Mouse (Mus musculus) frontal cortex, postnatal 10 days (tissue): Measurements from ENCODE around the gene Cebpe.

Source experiments
- DNase-seq, 2 experiments: peaks; one replicate each; pipeline ENCODE4 v3.0.0; 2022; ENCODE audit warnings: low spot score in 2 of 2, mixed read lengths in 1 of 2

The Cebpe gene

DNA sequence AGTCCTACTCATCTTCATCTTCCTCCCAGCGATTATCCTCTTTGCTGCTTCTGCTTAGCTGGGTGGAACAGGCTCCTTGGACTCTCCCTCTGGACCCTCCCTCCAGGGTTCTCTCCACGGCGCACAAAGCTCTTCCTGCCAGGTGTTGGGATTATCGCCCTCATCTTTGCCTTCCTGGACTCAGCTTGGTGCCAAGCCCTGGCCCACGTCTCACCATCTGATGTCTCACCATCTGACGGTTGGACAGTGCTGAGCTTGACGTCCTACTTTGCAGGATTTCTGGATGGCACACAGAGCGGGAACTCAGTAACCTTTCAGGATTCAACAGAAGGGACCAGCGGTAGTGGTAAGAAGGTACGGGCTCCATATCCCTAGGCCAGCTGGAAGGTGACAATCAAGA, 9.7 kb upstream of the Cebpe start:
- no peak for DNase-seq

DNA sequence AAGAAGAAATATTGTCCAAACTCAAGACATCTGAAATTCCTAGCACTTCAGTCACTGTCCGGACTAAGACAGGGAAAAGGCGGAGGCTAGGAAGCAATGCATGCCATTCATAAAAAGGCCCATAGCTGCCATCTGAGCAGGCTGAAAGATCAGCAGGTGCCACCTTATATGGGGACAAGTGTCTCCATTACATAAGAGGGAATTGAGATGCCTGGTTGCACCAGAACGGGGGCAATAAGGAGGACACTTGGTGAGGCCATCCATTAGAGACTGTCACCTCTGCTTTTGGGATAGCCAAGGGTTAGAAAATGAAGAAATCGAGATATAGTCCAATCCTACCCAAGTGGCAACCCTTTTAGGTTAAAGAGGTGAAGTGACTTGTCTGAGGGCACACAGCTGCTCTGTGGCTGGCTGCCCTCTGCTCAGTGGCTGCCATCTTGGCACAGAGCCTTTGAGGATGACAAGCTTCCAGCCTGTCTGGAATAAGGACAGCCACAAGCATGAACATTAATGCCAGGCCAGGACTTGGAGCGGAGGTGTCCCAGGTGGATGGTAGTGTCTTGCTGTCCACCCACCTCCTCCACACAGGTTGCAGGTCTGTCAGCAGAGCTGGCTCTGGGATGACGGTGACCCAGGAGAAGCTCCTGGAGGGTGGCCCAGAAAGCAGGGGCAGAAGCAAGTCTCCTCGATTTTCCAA, 8.8 kb upstream of the Cebpe start:
- no peak for DNase-seq

DNA sequence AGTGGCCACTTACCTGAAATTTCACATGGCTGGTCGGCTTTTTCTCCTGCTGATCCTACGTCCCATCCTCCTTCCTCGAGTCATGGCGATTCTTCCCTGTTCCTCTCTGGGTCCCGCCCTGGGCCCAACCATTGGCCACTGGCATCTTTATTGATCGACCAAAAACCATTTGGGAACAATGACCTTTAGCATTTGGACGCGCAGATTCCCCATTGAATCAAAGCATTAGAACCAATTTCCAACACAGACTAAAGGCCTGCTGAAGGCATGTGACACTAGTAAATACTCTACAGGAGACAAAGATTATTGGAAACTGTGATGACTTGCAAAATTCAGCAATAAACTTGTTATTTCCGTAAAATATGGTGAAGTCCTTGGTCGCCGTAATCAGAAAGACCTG, 8.1 kb upstream of the Cebpe start:
- DNase-seq = no peak

DNA sequence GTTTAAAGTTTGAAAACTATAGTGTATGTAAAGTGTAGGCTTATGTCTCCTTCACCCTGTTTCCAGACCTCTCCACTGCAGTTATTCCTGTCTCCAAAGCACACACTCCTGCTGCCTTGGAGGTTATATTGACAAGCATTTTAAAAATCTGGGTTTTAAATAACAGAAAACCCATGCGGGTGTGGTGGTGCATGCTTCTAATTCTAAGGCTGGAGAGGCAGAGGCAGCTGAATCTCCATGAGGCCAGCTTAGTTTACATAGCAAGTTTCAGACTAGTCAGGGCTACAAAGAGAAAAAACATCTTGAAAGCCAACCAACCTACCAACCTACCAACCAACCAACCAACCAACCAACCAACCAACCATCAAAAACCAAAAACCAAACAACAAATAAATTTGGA, 3.4 kb upstream of the Cebpe start:
- no peak for DNase-seq

DNA sequence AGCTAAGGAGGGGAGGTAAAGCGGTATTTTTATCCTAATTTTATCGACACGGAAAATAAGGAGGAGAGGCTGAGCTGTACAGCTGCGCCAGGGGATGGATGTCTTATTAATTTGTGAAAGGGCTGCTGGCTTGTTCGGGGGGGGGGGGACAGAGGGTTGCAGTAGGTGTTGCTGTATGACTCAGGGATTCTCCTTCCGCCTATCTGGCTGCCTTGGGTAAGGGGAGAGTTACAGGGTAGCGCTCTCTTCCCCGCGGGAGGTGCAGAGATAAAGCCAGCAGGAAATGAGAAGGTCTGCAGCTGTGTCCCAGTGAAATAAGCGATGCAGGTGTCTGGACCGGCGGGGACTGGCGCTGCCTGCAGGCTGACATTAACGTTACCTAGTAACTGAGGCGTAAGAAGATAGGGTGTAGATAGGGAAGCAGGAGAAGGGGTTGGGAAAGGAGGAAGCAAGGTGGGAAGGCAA, 2.7 kb upstream of the Cebpe start:
- DNase-seq = peak in 1 of 2 experiments; percentile 25

DNA sequence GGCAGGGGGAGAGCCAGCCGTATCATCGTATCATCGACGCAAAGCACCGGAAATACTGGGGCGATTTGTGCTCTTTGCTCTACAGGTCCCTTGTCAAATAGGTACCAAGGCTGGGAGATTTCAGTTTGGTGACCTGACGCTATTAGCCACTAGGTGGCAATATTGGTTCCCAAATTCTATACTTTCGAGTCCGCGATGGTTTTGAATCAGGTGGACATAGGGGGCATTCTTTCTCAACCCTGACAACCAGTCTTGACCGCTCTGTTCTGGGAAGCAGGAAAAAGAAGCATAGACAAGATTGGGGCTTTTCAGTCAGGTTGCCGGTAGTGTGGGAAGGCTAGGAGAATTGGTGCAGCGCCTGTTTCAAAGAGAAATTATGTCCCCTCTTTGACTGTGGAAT, 2.1 kb upstream of the Cebpe start:
- DNase-seq = peak in 1 of 2 experiments; percentile 72

DNA sequence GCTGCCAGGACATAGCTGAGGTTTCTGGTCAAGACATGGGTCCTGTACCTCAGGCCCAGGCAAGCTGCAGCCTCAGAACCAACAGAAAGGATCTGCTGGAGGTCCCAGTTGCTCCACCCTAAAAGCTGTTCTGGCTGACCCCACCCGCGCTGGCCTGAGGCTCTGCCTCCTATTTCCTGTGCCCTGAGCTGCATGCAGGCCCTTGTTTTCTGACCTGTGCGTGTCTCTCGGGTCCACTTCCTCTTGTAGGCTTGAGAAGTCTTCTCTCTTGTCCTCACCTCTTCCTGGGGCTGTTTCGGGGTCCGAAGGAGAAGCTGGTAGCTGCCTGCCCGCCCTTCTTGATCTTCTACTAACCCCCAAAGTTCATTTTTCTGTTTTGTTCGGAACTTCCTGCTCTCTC, 887 bp upstream of the Cebpe start:
- no peak for DNase-seq

DNA sequence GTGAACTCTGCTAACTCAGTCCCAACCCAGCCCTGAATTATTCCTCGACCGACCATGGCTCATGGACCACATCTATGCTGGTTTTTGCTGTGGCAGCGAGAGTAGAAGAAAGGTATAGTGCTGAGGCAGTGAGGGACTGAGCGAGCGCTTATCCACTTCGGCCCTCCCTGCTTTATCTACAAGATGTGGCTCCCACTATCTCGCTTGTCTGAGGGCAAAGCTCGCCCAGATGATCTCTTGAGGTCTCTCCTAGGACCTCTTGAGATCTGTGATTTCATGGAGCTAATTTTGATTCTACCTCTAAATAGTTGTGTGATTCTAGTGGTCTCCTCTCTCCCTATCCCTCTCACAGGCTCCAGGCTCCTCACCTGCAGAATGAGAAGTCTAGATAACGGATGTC, 2.9 kb downstream of the Cebpe start:
- no peak for DNase-seq

DNA sequence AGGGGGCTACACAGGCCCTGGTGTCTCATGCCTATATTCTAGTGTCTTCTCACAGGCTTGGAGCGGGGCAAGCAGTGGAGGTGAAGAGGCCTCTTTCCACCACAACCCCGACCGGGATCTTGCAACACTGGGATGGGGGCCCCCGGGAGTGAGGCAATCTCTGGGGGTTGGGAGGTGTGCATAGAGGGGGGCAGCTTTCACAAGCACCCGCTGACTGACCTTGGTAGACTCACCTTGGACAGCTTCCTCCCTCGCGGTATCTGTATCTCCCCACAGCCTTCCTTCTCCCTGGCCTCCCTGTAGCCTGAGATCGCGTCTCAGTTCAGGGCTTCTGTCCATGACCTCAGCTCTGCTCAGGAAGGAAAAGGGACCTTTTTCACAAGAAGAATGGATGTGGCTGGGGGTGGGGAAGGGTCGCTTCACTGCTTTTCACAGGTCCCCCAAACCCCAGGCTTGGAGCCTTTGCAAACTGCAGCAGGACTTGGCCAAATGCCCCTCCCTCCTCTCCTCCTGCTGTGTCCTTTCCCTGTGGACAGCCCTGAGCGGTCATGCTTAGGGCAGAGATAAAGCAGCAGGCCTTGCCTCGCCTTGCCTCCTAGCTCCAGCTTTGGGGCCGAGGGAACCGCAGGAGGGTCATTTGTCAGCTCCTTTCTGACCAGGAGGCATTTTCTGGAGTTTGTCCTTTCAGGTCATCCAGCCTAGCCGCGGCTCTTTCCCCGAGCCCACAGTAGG, 5.2 kb downstream of the Cebpe start:
- no peak for DNase-seq

DNA sequence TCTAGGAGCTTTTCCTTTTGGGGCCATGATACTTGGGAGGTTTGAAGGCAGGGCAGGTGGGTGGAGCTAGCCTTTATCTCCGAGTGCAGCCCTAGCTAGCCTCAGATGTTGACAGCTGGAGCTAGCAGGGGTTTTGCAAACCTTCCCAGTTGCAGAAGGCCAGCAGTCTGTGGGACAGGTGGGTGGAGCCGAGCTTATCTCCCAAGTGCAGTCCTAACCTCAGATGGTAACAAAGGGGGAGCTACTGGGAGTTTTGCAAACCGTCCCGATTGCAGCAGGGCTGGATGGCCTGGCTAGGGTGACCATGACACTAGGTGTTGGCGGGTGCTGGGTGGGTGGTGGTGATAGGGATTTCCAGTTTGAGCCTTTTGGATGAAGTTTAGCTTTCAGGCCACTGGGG, 6.1 kb downstream of the Cebpe start:
- no peak for DNase-seq

DNA sequence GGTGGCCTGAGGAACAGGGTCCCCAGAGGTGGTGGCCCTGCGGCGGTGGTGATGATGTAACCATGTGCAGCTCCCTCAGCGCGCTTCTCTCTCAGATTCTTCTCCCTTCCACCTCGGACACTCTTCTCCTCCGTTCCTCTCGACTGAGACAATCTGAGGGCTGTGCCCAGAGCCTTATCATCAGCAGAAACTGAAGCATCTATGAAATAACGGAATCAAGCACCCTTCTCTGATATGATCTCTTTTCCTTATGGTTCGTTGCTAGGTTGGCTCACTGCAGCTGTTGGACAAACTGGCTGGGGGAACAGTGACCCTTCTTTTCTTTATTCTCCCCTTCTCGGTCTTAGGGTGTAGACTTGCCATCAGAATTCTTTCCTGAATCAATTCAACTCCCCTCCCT, 8.8 kb downstream of the Cebpe start:
- DNase-seq = no peak

DNA sequence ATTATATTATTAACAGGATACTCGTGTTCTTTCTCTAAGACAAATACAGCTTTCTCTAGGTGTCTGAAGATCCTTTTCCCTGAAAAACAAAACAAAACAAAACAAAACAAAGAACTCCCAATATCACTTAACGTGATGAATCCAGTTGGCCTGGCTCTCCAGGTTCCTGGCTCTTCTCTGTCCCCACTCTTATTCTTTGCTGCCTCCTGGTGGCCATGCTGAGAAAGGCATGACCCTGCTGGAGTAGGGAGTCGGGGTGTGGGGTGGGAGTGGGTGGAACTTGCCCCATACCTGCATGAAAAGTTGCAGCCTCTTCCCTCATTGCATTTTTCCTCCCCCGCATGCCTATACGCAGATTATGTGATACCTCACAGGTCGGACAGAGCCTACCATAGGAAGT, 10.7 kb downstream of the Cebpe start:
- peak in 1 of 2 experiments; percentile 51 for DNase-seq

DNA sequence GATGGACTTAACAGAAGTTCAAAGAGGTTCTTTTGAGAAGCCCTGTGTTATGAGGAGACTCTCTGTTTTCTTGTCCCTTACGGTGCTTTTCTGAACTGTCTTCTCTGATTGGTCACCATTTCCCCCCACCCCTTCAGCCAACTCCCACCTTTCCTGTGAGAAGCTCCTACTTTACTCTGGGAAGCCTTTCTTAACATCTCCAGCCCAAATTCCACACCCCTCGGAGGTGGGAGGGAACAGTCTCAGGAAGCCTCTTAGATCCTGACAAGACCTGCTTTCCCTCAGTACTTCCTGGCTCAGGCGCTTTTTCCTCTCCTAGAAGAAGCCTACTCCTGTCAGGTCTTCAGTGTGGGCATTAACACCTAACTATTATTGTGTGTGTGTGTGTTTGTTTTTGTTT, 12.4 kb downstream of the Cebpe start:
- DNase-seq = no peak

DNA sequence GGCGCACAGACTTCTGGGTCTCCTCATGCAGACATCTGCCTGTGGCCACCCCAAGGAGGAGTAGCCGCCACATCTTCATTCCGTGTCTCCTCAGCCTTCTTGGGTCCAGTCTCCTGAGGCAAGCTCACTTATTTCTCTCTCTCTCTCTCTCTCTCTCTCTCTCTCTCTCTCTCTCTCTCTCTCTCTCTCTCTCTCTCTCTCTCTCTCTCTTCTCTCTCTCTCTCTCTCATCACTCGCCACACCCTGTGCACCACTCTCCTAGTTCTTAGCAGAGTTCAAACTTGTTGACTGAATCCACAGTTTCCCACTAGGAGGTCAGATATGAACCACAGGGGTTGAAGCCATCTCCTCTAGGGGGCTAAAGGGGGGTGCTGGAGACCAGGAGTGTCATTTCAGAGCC, 13.2 kb downstream of the Cebpe start, which contains the start of gene Gm29776:
Gene Gm29776 (minus strand): TSS at position 101 of the 400 bp plus-strand sequence.
- DNase-seq = no peak

DNA sequence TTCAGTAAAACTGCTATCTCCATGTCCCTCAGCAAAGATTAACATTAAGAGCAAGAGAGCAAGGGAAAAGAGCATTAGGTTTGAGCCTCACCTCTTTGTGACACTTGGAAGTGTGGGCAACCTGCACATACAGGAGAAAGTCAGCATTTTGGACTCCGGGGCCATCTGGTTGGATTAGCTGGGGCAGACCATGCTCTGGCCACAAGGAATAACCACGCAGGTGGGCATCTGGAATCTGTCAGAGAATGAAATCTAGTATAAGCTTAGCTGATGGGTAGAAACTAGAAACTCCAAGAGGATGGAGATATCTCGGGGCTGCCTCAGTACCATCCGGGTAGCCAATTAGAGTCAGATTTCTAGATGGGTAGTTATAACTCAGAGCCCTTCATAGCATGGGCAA, 15.2 kb downstream of the Cebpe start:
- no peak for DNase-seq

DNA sequence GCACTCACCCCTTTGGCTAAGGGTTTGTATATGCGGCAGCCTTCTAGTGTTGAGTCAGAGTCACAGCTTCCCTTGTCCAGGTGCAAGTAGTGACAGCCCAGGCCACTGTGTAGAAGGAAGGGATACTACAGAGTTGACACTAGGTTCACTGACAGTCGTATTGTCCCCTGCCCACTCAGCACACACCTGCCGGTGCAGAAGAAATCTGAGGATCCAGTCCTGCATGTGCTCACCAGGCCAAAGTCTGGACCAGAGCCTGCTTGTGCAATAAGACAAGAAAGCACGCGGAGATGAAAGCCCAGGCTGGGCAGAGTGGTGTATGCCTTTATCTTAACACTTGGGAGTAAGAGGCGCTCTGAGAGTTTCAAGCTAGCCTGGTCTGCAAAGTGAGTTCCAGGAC, 16.9 kb downstream of the Cebpe start:
- no peak for DNase-seq

DNA sequence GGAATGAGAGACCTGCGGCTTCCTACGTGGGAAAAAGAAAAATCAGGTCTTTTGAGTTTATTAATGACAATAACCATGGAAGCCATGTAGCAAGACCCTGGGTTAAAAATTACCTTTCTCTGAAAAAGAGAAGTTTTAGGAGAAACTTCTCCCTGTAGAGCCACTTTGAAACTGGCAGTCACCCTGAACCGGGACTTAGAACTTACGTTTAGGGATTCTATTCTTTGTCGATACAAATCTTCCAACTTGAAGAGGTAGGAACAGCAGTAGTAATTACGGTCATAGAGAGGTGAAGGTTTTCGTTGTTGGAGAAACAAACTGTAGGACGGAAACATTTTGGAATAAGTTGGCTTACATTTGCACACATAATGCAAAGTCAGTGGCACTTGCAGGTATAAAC, 24.7 kb downstream of the Cebpe start:
- DNase-seq = no peak

DNA sequence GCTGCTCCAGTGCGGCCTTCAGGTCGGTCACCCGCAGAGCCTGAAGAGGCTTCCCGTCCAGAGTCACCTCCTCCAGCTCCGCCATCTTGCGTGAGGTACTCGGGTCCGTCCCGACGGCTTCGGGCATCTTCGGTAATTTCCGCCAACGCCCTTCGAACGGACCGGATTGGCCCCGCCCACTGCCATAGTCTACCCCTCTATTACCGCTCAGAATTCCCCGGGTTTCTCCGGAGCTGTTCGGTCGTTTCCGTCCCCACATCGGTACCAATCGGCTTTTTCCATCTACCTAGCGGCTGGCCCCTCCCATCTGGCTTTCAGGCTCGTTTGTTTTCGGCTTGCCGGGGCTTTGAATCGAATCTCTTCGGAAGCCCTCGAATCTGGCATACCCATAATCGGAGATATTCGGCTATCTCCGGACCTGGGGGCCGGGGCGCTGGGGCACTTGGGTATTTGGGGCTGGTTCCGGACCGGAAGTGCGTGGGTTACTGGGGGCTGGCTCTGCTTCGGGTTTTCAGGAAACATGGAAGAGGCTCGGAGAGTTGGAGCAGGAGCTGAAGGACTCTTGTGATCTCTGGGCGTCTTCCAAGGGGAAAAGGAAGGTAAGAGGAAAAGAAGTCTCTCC, 25.3 kb downstream of the Cebpe start, which contains the start of gene Acin1:
Gene Acin1 (minus strand): TSS at position 410 of the 622 bp plus-strand sequence.
- DNase-seq = peak; percentile 100

DNA sequence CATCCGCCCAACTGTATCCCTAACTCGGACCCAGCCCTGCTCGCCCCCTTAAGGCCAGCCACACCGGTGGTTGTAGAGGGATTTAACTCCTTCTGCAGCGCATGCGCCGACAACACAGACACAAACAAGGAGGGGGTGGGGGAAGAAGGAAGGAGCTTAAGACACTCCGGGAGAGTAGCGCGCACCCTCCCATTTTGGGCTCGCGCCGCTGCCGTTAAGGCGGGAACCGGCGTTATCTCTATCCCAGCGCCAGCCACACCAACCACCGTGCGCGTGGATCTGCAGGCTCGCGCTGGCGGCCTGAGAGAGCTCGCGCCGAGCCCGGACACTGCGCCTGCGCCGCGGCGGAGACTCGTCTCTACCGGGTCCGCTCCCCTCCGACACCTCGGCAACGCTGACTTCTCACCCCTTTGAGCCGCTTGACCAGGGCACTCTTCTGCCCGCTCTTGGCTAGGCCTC, 25.9 kb downstream of the Cebpe start, which contains the start of gene 1700123O20Rik:
Gene 1700123O20Rik (plus strand): TSS at position 154 of the 459 bp plus-strand sequence.
- DNase-seq = peak in 1 of 2 experiments; percentile 71

DNA sequence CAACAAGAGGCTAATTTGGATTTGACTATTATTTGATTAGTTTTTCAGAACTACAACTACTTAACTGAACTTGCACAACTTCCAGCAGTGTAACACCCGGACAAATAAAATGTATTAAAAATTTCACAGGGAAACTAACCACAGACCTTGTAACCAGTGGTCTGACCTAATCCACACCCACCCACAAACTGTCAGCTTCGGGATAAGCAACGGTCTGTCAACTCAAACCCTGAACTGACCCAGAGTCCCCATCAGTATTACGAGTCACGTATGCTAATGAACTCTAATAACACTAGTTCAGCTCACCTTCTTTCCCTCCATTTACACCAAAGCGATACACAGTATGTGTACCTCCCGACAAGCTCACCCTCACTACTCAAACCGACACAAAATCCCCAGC, 26.5 kb downstream of the Cebpe start:
- DNase-seq = no peak

DNA sequence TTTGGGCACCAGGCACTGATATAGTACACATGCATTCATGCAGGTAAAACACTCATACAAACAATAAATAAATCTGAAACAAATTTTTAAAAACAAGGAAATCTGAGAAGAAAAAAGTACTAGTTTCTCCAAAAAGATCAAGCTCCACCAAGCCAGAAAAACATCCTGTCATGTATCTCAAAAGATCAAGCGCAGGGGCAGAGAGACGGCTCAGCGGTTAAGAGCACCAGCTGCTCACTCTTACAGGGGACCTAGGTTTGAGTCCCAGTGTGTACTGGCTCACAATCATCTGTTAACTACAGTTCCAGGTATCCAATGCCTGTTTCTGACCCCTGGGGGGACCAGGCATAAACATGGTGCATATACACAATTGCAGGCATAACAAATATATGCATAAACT, 29.6 kb downstream of the Cebpe start:
- no peak for DNase-seq

DNA sequence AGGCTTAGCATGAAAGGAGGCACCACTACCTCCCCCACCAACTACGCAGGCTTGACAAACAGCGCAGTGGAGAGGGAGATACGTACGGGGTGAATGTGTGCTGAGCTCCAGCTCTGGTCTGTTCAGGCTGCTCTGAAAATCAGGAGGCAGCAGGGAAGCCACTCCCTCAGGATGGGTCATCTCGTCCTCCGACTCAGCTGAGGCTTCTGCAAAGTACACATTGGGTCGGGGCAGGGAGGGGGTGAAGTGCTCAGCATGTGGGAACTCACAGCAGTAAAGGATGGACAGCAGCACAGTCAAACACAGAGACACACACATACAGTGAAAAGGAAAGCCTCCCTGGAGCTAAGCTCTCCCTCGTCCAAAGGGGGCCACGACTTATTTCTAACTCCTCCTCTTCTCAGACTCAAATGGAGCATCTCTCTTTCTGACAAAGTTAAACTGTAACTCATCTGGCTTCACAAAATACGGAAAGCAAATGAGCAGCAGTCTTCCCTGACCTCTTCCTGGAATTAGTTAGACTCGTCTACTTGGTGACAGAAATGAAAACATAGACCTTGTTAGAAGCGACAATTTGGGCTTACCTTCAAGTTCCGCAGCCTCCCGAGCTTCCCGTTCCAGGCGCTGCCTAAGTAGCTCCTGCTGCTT, 33.2 kb downstream of the Cebpe start:
- no peak for DNase-seq
